Mouse (Mus musculus) megakaryocyte, embryonic 14.5 days (primary cell): ENCODE measurements around the gene Fndc10.

Source experiments
- FLI1 ChIP-seq: IDR thresholded peaks from 2 replicates; pipeline ENCODE4 v1.6.1; 2012; ENCODE audit warnings: low read length, inconsistent platforms, mixed read lengths
- GATA1 ChIP-seq: IDR thresholded peaks from 3 replicates; pipeline ENCODE4 v1.6.1; 2012; ENCODE audit warnings: mixed read lengths, low read length, inconsistent platforms, borderline replicate concordance

DNA sequence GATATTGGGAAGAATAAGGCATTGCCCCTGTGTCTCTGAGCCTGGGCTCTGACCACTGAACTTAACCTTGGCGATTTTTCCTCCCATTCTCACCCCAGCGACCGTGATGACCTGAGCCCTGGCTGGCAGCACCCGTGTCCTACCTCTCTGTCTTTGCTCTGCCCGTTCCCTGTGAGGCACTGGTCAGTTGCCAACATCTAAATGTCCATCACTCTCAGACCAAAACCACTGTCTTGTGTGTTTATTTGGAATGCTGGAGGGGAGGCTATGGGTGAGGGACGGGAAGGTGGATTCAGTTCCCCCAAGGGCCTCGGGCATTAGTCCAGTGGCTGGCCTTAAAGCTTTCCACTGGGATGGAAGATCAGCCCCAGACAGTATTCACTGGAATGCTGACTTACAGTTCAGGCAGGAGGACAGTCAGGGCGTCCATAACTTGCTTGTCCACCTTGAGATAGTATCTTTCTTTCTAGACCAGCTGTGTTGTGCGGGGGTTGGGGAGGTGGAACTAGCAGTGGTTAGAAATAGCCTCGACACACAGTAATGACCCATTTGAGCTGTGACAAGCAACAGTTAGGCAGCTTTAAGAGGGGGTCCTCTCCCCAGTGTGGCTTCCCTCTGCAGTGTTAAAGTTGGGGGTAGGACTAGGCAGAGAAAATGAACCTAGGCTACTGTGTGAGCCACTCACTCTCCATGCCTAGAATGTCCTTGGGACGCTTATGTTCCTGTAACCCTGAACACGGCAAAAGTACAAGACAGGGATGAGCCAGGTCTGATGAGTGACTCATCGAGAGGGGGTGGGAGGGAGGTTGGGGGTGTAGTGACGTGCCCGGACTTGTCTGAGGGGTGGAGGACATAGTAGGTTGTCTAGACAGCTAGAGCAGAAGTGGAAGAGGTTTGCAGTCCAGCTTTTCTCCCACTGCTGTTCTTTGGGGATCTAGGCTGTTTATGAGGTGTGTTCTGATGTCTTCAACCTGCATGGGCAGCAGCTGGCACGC lies 2.4 kb downstream of the Fndc10 start:
- TF ChIP-seq GATA1 (no peak), FLI1 (no peak)
